Mouse (Mus musculus) urinary bladder, postnatal 10 days (tissue): ENCODE measurements around the gene P3h2.

ENCODE experiments used
- DNase-seq: peaks from one replicate; pipeline ENCODE4 v3.0.0; 2022; ENCODE audit warnings: low spot score

P3h2 gene

GRCm38 (mm10) chr16:25979037-25979436 is 126.5 kb downstream of the P3h2 start:
- no peak for DNase-seq

- DNase-seq, result no peak
These were observed 128.4 kb downstream of the P3h2 start for GRCm38 (mm10) chr16:25977210-25977609.

GRCm38 (mm10) chr16:25971285-25971684 is 134.3 kb downstream of the P3h2 start:
- no peak for DNase-seq

DNA sequence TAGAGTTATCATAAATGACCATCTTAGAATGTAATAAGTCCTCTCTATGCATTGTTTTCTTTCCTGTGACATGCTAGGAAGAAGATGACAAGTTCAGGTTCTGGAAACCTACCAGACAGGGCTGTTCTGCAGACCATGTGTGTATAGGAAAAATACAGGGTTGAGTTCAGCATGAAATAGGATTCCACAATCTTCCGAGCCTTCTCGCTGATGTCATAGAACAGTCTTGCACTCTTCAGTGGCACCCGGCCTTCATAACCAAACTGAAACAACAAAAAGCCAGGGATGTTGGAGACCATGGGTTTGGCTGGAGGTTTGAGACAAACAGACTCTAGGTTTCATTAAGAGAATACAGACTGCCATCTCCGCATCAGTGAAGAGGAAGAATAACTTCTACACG is 134.9 kb downstream of the P3h2 start:
- DNase-seq, result no peak

- DNase-seq, result no peak
These were observed 135.4 kb downstream of the P3h2 start for GRCm38 (mm10) chr16:25970193-25970592.

DNA sequence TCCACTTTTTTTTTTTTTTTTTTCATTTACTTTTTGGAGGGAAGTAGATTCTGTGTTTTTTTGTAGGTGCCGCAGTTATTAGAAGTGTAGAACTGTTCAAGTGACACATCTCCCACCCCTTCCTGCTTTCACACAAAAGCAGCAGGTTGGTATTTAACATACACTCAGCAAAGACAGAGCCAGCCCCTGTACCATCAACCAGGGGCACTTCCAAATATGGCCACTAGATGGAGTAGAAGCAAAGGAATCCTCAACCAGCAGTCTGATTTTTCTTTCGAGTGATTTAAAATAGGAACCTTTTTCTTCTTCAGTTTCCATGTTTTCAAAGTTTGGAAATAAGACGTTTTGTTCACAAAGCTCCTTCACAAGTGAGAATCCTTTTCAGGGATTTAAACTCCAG is 138.3 kb downstream of the P3h2 start:
- no peak for DNase-seq

- DNase-seq, result no peak
These were observed 141.7 kb downstream of the P3h2 start for GRCm38 (mm10) chr16:25963856-25964255.

DNA sequence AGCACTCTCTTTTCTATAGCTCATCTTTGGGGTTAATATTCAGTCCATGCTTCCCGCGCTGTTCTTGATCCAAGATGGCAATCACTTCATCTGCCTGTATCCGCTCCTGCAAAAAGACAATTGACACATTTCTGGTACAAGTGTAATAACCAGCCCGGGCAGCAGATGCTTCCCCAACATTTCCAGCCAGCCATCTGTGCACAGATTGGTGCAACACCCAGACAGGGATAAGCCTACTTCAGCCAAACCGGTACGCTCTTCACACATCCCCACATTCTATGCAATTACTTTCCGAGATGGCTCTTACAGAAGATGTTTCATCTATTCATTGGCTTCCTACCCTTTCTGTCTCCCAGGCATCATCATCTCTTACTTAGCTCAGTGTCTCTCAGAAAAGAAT is 145.2 kb downstream of the P3h2 start:
- DNase-seq, result no peak

- no peak for DNase-seq
These were observed 145.7 kb downstream of the P3h2 start for GRCm38 (mm10) chr16:25959929-25960328.

DNA sequence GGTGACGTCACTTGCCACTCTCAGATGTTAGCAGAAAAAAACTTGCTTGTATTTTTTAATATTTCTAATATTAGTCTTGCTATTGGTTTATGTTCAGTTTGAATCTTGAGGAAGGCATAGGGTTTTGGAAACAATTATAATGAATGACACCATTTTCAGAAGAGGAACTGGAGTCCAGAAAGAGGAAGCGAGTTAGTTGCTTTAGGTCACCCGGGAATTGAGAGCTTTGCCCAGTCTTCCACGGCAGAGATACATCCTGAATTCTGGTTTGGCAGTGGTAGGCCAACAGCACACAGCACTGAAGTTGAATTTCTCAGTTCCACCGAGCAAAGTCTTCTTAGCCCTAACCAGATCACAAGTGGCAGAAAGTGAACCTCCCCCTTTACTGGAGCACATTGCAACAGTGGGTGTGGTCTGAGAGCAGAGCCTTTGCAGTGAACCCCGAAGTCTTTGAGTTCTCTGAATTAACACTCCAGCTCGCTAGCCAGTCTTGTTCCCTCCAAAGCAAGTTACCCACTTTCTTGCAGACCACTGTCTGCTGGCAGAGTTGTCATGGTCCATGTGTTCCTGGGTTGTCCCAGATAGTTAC is 146.8 kb downstream of the P3h2 start:
- no peak for DNase-seq

DNA sequence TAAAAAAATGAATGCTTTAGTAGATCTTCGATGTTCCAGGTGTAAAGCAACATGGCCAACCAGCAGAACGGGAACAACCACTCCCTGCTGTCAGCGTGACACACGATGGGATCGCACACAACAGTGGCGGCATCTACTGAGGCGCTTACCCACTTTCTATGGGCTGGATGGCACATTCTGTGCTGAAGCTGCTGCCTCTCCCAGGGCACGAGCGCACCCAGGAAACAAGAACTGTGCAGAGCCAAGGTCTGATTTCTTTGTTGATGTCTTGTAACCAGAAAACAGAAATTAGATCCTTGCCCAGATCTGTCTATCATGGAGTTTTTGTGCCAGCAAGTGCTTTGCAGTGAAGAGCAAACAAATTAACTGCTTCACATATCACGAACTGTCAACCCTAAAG is 147.4 kb downstream of the P3h2 start:
- no peak for DNase-seq

DNA sequence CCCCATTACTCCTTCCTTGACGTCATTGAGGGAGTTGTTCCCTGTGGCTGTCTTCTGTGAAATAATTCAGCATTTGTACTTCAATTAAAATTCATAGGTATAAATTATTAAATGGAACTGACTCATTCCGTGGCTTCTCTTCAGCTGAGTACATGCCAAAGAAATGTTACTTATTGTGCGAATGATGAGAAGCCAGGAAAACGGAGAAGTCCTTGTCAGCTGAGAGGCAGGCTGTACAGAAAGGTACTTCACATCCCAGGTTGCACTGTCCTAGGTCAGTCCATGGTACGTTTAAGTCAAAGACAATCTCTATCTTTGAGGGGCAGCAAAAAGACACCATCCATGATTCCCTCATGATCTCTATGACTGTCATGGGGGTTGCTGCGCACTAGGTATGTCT is 148.8 kb downstream of the P3h2 start:
- no peak for DNase-seq

DNA sequence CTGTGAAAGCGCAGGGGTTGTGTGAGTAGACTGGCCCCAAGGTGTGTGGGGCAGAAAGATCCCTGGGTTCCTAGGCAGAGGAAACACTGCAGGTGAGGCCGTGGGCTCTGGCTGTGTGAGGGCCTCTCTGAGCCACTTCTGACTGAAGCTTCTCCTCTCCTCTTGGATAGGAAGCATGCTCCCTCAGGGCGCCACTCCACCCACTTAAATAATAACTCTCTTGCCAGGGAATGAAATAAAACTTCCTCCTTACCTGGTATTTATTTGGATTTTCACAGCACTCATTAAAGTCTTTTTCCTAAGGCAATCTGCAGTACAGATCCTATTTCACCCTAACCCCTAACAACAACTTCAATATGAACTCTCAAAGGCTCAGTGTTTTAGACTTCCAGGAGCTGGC is 151.0 kb downstream of the P3h2 start:
- DNase-seq, result no peak

- DNase-seq, result no peak
These were observed 152.2 kb downstream of the P3h2 start for GRCm38 (mm10) chr16:25953359-25953758.

GRCm38 (mm10) chr16:25952005-25952404 is 153.6 kb downstream of the P3h2 start:
- DNase-seq, result no peak

DNA sequence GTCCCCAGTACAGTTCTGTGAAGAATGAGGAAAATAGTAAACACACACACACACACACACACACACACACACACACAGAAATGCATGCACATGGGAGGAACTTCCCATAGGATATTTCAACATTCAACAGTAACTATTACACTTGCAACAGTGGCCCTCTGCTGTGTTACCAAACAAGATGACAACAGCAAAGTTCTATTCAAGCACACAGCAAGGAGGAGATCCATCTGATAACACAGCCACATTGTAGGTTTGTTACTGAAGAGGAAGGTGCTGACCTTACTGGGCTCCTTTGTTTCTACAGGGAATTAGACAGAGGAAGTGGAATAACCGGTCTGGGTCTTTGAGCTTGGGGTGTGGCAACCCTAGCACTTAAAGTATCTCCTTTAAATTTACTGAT is 157.5 kb downstream of the P3h2 start:
- DNase-seq, result no peak

DNA sequence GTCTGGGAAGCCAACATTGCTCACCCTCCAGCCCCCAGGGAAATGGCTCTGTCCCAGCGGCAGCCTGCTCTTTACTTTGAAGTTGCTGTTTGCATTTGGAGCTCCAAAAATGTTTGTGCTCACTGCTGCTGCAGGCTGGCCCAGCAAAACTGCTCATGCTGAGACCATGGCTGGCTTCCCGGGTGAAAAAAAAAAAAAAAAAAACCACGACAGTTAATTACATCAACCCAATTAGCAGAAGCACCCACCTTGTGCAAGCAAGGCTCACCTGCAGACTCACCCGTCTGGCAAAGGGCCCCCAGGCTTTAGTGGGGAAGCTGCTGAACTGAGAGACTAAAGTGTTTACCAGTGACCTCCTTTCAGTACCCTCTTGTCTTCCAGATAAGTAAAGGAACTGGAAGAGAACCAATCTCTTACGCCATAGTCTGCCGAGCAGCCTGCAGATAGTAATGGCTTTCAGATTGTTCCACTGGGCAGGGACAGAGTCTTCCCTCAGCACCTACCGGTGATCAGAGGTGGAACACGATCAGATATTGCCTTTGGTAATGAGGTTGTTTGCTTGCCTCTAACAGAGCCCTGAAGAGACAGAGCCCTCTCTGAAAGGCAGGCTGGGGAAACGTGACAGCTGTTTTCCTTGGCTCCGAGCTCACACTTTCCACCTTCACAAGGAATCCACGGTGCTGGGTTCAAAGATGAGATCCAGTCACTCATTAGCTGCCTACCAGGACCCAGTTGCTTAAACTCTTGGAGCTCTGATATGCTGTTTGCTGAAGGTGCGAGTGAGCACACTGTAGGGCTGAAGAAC is 160.2 kb downstream of the P3h2 start:
- no peak for DNase-seq

DNA sequence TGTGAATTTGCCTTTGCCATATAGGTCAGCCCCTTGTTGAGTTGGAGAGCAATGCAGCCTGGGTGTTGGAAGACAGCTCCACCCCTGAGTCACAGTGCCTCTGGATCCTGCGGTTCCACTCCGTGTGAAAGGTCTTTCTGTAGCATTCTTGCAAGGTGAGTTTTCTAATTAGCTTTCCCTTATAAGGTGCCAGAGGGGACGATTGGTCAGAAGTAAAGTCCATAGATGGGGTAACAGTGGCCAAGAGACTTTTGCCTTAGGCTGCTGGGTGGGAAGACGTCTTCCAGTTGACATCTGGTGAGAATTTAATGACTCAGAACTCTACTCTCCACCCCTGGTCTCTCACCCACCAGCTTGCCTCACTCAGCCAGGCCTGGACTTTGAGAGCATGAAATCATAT is 163.3 kb downstream of the P3h2 start:
- DNase-seq, result no peak

DNA sequence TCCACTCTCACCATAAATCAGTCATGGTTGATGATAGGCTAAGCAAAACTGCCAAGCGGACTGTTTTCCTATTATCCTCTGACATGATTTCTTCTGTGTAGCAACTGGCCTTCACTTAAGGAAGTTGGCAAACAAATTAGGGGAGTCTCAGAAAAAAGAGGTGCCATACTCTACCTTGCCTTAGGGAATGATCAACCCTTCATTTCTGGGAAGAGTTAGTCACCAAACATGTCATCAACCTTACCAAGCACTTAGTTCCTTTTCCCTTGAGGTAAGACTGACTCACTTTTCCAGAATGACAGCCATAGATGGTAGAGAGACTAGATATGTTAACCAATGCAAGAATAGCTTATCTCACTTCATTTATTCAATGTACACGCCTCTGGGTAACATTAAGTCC is 171.4 kb downstream of the P3h2 start:
- no peak for DNase-seq

- DNase-seq, result no peak
These were observed 193.4 kb downstream of the P3h2 start for GRCm38 (mm10) chr16:25912185-25912584.
